Mouse (Mus musculus) G1E (cell line): ENCODE measurements around the gene Efnb2. TPM values are rescaled to one million over a fixed set of nuclear protein-coding genes. Genes with fewer than 3 reads are reported as not detected.

Experiments
- ATAC-seq: 2 replicates; pipeline ENCODE4 v1.8.0; 2016; ENCODE audit warnings: mild to moderate bottlenecking; ENCODE audit not compliant: insufficient number of reproducible peaks, poor library complexity, low FRiP score, severe bottlenecking; ENCODE audit errors: extremely low read depth
- DNase-seq: peaks from one replicate; pipeline ENCODE4 v3.0.0; 2012; ENCODE audit warnings: low spot score
- H3K27me3 ChIP-seq: 2 replicates; pipeline ENCODE4 v1.6.1; 2012; ENCODE audit warnings: mild to moderate bottlenecking, low read length, inconsistent platforms; ENCODE audit not compliant: insufficient read depth
- H3K36me3 ChIP-seq: replicated peaks from 2 replicates; pipeline ENCODE3; 2012; ENCODE audit warnings: mild to moderate bottlenecking, inconsistent platforms
- H3K4me1 ChIP-seq: 2 replicates; pipeline ENCODE4 v1.6.1; 2012; ENCODE audit warnings: low read depth, low read length, inconsistent platforms, mixed read lengths; ENCODE audit not compliant: insufficient read depth
- H3K4me3 ChIP-seq: 2 replicates; pipeline ENCODE4 v1.5.1; 2012; ENCODE audit warnings: low read depth, mild to moderate bottlenecking, inconsistent platforms, low read length, moderate library complexity, mixed read lengths
- H3K9me3 ChIP-seq: replicated peaks from 2 replicates; pipeline ENCODE4 v1.6.1; 2012; ENCODE audit warnings: inconsistent platforms
- CTCF ChIP-seq: IDR thresholded peaks from 2 replicates; pipeline ENCODE4 v1.5.1; 2012; ENCODE audit warnings: low read depth, low read length, inconsistent platforms, mixed read lengths
- GATA1 ChIP-seq: IDR thresholded peaks from 2 replicates; pipeline ENCODE4 v1.6.1; 2012; ENCODE audit warnings: borderline replicate concordance, low read length, inconsistent platforms, mixed read lengths
- GATA2 ChIP-seq: IDR thresholded peaks from 2 replicates; pipeline ENCODE4 v1.6.1; 2012; ENCODE audit warnings: low read depth, low read length, inconsistent platforms, borderline replicate concordance
- POLR2AphosphoS5 ChIP-seq: IDR thresholded peaks from 2 replicates; pipeline ENCODE4 v1.6.1; 2012; ENCODE audit warnings: low read depth, low read length, inconsistent platforms; ENCODE audit not compliant: insufficient replicate concordance
- TAL1 ChIP-seq: conservative IDR thresholded peaks from 2 replicates; pipeline ENCODE4 v1.6.1; 2012; ENCODE audit warnings: low read depth, low read length, inconsistent platforms, mixed read lengths
- polyA plus RNA-seq: library from polyadenylated mRNA; stranded (reverse); fragments of >175 nt; gene quantifications from 2 replicates; pipeline ENCODE4 v1.2.3, GENCODE M21; 2012
- total RNA-seq, 2 experiments: library from RNA; stranded (forward) in 1 of 2; stranded (reverse) in 1 of 2; fragments of 200-1000 nt in 1 of 2; fragments of >200 nt in 1 of 2; fragmentation: Nextera tagmentation in 1 of 2; gene quantifications; 2 replicates each; pipeline ENCODE4 v1.2.3; 2014 to 2017

Gene Efnb2
- total and polyA plus RNA-seq, 3 experiments = 0.02 to 0.44 (median 0.30) TPM

- no peaks in the 10 kb centered on the region for H3K4me1 ChIP-seq
- no peak for TF ChIP-seq TAL1
- no peak overlapping the region for H3K4me3 ChIP-seq
- H3K9me3 ChIP-seq = no peaks in the 10 kb centered on the region
- no peaks in the 10 kb centered on the region for H3K36me3 ChIP-seq
- no peak for DNase-seq
- no peak for ATAC-seq
- H3K27me3 ChIP-seq = no peaks in the 10 kb centered on the region
Measured at GRCm38 (mm10) chr8:8621236-8621917, 39.7 kb downstream of the Efnb2 start.

- Histone ChIP-seq H3K4me1 (no peaks in the 10 kb centered on the region), H3K36me3 (no peaks in the 10 kb centered on the region), H3K27me3 (no peaks in the 10 kb centered on the region), H3K4me3 (no peak overlapping the region), H3K9me3 (no peaks in the 10 kb centered on the region)
- no peak for ATAC-seq
- no peak for TF ChIP-seq GATA1
- no peak for TF ChIP-seq TAL1
- TF ChIP-seq CTCF = no peak
- no peak for TF ChIP-seq POLR2AphosphoS5
- TF ChIP-seq GATA2 = no peak
- no peak for DNase-seq
Measured at GRCm38 (mm10) chr8:8620536-8620935, 40.5 kb downstream of the Efnb2 start.

- H3K36me3 ChIP-seq = no peaks in the 10 kb centered on the region
- ATAC-seq (no peak), DNase-seq (no peak)
- TF ChIP-seq GATA2 (no peak), CTCF (no peak), POLR2AphosphoS5 (no peak), TAL1 (no peak), GATA1 (no peak)
- H3K27me3 ChIP-seq = no peaks in the 10 kb centered on the region
- H3K9me3 ChIP-seq = no peaks in the 10 kb centered on the region
- no peaks in the 10 kb centered on the region for H3K4me1 ChIP-seq
- no peak overlapping the region for H3K4me3 ChIP-seq
Measured at GRCm38 (mm10) chr8:8619221-8620194, 41.5 kb downstream of the Efnb2 start.

- peaks cover 4% of the 10 kb centered on the region for H3K27me3 ChIP-seq
- no peak overlapping the region for H3K4me3 ChIP-seq
- ATAC-seq (no peak), DNase-seq (no peak)
- H3K9me3 ChIP-seq = no peaks in the 10 kb centered on the region
- TF ChIP-seq POLR2AphosphoS5 (no peak), GATA2 (no peak), TAL1 (no peak), GATA1 (no peak), CTCF (no peak)
- H3K36me3 ChIP-seq = no peaks in the 10 kb centered on the region
- H3K4me1 ChIP-seq = no peaks in the 10 kb centered on the region
Measured at GRCm38 (mm10) chr8:8613844-8614243, 47.2 kb downstream of the Efnb2 start.

GRCm38 (mm10) chr8:8611928-8612327 lies 49.1 kb downstream of the Efnb2 start:
- Histone ChIP-seq H3K9me3 (no peaks in the 10 kb centered on the region), H3K4me1 (no peaks in the 10 kb centered on the region), H3K4me3 (no peak overlapping the region), H3K36me3 (no peaks in the 10 kb centered on the region), H3K27me3 (peaks cover 4% of the 10 kb centered on the region)
- TF ChIP-seq GATA2 (no peak), TAL1 (no peak), CTCF (no peak), POLR2AphosphoS5 (no peak), GATA1 (no peak)
- ATAC-seq (no peak), DNase-seq (no peak)

- ATAC-seq (no peak), DNase-seq (no peak)
- peaks cover 4% of the 10 kb centered on the region for H3K27me3 ChIP-seq
- H3K9me3 ChIP-seq = no peaks in the 10 kb centered on the region
- TF ChIP-seq GATA1 (no peak), TAL1 (no peak), CTCF (no peak), GATA2 (no peak), POLR2AphosphoS5 (no peak)
- no peaks in the 10 kb centered on the region for H3K36me3 ChIP-seq
- no peak overlapping the region for H3K4me3 ChIP-seq
- H3K4me1 ChIP-seq = 0 out of 2 replicates have a peak, but pooled peaks cover 3% of the 10 kb centered on the region
Measured at GRCm38 (mm10) chr8:8609791-8610190, 51.3 kb downstream of the Efnb2 start.
